Mouse (Mus musculus) brain, embryonic 14.5 days (tissue): ENCODE results near the gene Cyp2w1.

ENCODE experiments used
- CTCF ChIP-seq: fragments of 200-500 bp; IDR thresholded peaks from 2 replicates; pipeline ENCODE4 v1.5.1; 2012; ENCODE audit warnings: inconsistent platforms, mild to moderate bottlenecking, moderate library complexity, borderline replicate concordance; ENCODE audit not compliant: insufficient read depth, insufficient read length; ENCODE audit errors: extremely low read depth
- POLR2A ChIP-seq: fragments of 200-500 bp; IDR thresholded peaks from 2 replicates; pipeline ENCODE4 v1.6.1; 2012; ENCODE audit warnings: mild to moderate bottlenecking, inconsistent platforms, borderline replicate concordance; ENCODE audit not compliant: poor library complexity, insufficient read depth, insufficient read length, severe bottlenecking; ENCODE audit errors: extremely low read depth

GRCm38 (mm10) chr5:139367884-139368458, 15.6 kb downstream of the Cyp2w1 start:
- TF ChIP-seq CTCF (no peak), POLR2A (no peak)
